Mouse (Mus musculus) cerebellum, adult 2 months (tissue): ENCODE measurements around the gene Arhgef25.

Experiments
- CTCF ChIP-seq: fragments of 200-500 bp; IDR thresholded peaks from 2 replicates; pipeline ENCODE4 v1.5.1; 2011; ENCODE audit warnings: low read depth, mild to moderate bottlenecking, control low read depth, low read length, moderate library complexity, borderline replicate concordance; ENCODE audit not compliant: insufficient read depth
- POLR2A ChIP-seq: fragments of 200-500 bp; IDR thresholded peaks from 2 replicates; pipeline ENCODE4 v1.6.1; 2011; ENCODE audit warnings: low read length, control low read depth, borderline replicate concordance; ENCODE audit not compliant: insufficient read depth

DNA sequence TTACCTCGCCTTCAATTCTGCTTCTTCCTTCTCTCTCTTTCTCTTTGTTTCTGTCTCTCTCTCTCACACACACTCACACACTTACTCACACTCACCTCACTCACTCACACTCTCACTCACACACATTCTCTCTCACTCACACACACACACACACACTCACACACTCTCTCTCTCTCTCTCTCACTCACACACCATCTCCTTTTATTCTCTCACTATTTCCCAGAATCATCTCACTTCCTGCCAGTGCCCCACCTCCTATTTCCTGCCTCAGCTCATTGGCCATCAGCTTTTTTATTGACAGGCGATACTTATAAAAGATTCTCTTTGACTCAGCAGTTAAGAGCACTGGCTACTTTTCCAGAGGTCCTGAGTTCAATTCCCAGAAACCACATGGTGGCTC lies 28.5 kb upstream of the Arhgef25 start:
- no peak for TF ChIP-seq POLR2A
- TF ChIP-seq CTCF: no peak
